Mouse (Mus musculus): Measurements from ENCODE around the gene Gsdma. TPM values are rescaled to one million over a fixed set of nuclear protein-coding genes. Genes with fewer than 3 reads are reported as not detected.

Gene Gsdma
- polyA plus RNA-seq (2015; fragmentation: Illumina TruSeq; extraction: RNeasy Lipid Tissue Mini Kit (QIAGEN cat#74804); ENCODE audit: insufficient read depth, low read depth, low replicate concordance): not detected

GRCm38 (mm10) chr11:98664091-98664490 is at the start of gene Gsdma:
Gene Gsdma, plus strand, starts transcription at chr11:98664351.

DNA sequence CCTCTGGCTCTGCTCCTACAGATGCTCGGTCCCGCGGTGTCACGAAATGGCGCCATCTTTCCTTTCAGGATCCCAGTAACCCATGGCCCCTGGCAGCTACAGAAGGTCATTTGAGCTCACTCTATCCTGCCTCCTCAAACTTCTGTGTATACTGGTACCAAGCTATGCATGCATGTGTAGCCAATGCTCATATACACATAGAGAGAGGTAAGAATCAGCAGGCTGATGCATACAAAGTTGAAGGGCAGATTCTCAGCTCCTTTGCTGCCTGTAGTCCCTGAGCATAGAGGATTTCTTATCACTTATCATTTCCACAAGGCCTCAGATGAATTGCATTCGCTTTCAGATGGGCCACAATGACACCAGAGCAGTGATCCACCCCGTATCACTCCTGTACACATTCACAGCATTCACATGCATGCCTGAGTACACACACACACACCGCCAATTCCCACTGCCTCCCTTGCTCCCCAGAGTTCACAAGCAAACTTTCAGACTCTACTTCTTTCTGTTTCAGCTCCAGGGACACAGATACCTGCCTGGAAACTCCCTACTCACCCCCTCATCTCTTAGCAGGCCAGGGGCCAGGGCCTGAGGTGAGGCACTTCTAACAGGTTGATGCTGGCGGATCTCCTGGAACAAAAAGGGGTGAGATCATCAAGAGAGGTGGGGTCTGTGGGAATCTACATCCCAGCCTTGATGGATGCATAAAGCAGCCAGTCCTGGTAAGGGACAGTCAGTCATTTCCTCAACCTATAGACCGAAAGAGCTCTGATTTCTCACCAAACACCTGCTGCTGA is 38.3 kb upstream of the Gsdma start, which contains the start of the genes Gm12355 and Gsdma3:
Gm12355 (minus strand) TSS at position 51 of the 800 bp plus-strand sequence.
Gsdma3 (plus strand) TSS at position 750 of the 800 bp plus-strand sequence.

GRCm38 (mm10) chr11:98646459-98646858 is 17.7 kb upstream of the Gsdma start, which contains the start of gene Gsdma2:
Gene Gsdma2, plus strand, starts transcription at chr11:98646759.

GRCm38 (mm10) chr11:98681786-98682745 is 17.9 kb downstream of the Gsdma start, which contains the start of gene Psmd3:
Gene Psmd3, plus strand, starts transcription at chr11:98682554.

GRCm38 (mm10) chr11:98701213-98701670 is 37.1 kb downstream of the Gsdma start, which contains the start of gene Csf3:
Gene Csf3, plus strand, starts transcription at chr11:98701263.

Other genes starting within 250 kb of the Gsdma start
- 33.4 TPM for gene Mien1, start 225.4 kb upstream of the Gsdma start, polyA plus RNA-seq (2015; fragmentation: Illumina TruSeq; extraction: RNeasy Lipid Tissue Mini Kit (QIAGEN cat#74804); ENCODE audit: insufficient read depth, low read depth, low replicate concordance)
- 7.3 TPM for gene Grb7, start 218.0 kb upstream of the Gsdma start, polyA plus RNA-seq (2015; fragmentation: Illumina TruSeq; extraction: RNeasy Lipid Tissue Mini Kit (QIAGEN cat#74804); ENCODE audit: insufficient read depth, low read depth, low replicate concordance)
- 1.4 TPM for gene Ikzf3, start 118.3 kb upstream of the Gsdma start, polyA plus RNA-seq (2015; fragmentation: Illumina TruSeq; extraction: RNeasy Lipid Tissue Mini Kit (QIAGEN cat#74804); ENCODE audit: insufficient read depth, low read depth, low replicate concordance)
- gene Zpbp2, start 113.3 kb upstream of the Gsdma start, polyA plus RNA-seq (2015; fragmentation: Illumina TruSeq; extraction: RNeasy Lipid Tissue Mini Kit (QIAGEN cat#74804); ENCODE audit: insufficient read depth, low read depth, low replicate concordance): not detected
- gene Ormdl3, start 77.0 kb upstream of the Gsdma start, polyA plus RNA-seq (2015; fragmentation: Illumina TruSeq; extraction: RNeasy Lipid Tissue Mini Kit (QIAGEN cat#74804); ENCODE audit: insufficient read depth, low read depth, low replicate concordance): 17.3 TPM
- not detected for gene Lrrc3c, start 66.1 kb upstream of the Gsdma start, polyA plus RNA-seq (2015; fragmentation: Illumina TruSeq; extraction: RNeasy Lipid Tissue Mini Kit (QIAGEN cat#74804); ENCODE audit: insufficient read depth, low read depth, low replicate concordance)
- gene Gm12355, start 38.7 kb upstream of the Gsdma start, polyA plus RNA-seq (2015; fragmentation: Illumina TruSeq; extraction: RNeasy Lipid Tissue Mini Kit (QIAGEN cat#74804); ENCODE audit: insufficient read depth, low read depth, low replicate concordance): not detected
- not detected for gene Gsdma3, start 38.0 kb upstream of the Gsdma start, polyA plus RNA-seq (2015; fragmentation: Illumina TruSeq; extraction: RNeasy Lipid Tissue Mini Kit (QIAGEN cat#74804); ENCODE audit: insufficient read depth, low read depth, low replicate concordance)
- not detected for gene Gsdma2, start 17.6 kb upstream of the Gsdma start, polyA plus RNA-seq (2015; fragmentation: Illumina TruSeq; extraction: RNeasy Lipid Tissue Mini Kit (QIAGEN cat#74804); ENCODE audit: insufficient read depth, low read depth, low replicate concordance)
- 21.3 TPM for gene Psmd3, start 18.2 kb downstream of the Gsdma start, polyA plus RNA-seq (2015; fragmentation: Illumina TruSeq; extraction: RNeasy Lipid Tissue Mini Kit (QIAGEN cat#74804); ENCODE audit: insufficient read depth, low read depth, low replicate concordance)
- gene Csf3, start 36.9 kb downstream of the Gsdma start, polyA plus RNA-seq (2015; fragmentation: Illumina TruSeq; extraction: RNeasy Lipid Tissue Mini Kit (QIAGEN cat#74804); ENCODE audit: insufficient read depth, low read depth, low replicate concordance): not detected
- 10.4 TPM for gene Med24, start 65.1 kb downstream of the Gsdma start, polyA plus RNA-seq (2015; fragmentation: Illumina TruSeq; extraction: RNeasy Lipid Tissue Mini Kit (QIAGEN cat#74804); ENCODE audit: insufficient read depth, low read depth, low replicate concordance)
- gene Thra, start 76.3 kb downstream of the Gsdma start, polyA plus RNA-seq (2015; fragmentation: Illumina TruSeq; extraction: RNeasy Lipid Tissue Mini Kit (QIAGEN cat#74804); ENCODE audit: insufficient read depth, low read depth, low replicate concordance): 21.8 TPM
- gene Nr1d1, start 111.0 kb downstream of the Gsdma start, polyA plus RNA-seq (2015; fragmentation: Illumina TruSeq; extraction: RNeasy Lipid Tissue Mini Kit (QIAGEN cat#74804); ENCODE audit: insufficient read depth, low read depth, low replicate concordance): 4.8 TPM
- 15.9 TPM for gene Msl1, start 131.2 kb downstream of the Gsdma start, polyA plus RNA-seq (2015; fragmentation: Illumina TruSeq; extraction: RNeasy Lipid Tissue Mini Kit (QIAGEN cat#74804); ENCODE audit: insufficient read depth, low read depth, low replicate concordance)
- gene Casc3, start 140.6 kb downstream of the Gsdma start, polyA plus RNA-seq (2015; fragmentation: Illumina TruSeq; extraction: RNeasy Lipid Tissue Mini Kit (QIAGEN cat#74804); ENCODE audit: insufficient read depth, low read depth, low replicate concordance): 11.9 TPM
- gene Rapgefl1, start 172.4 kb downstream of the Gsdma start, polyA plus RNA-seq (2015; fragmentation: Illumina TruSeq; extraction: RNeasy Lipid Tissue Mini Kit (QIAGEN cat#74804); ENCODE audit: insufficient read depth, low read depth, low replicate concordance): 4.9 TPM
- 2.3 TPM for gene Wipf2, start 199.3 kb downstream of the Gsdma start, polyA plus RNA-seq (2015; fragmentation: Illumina TruSeq; extraction: RNeasy Lipid Tissue Mini Kit (QIAGEN cat#74804); ENCODE audit: insufficient read depth, low read depth, low replicate concordance)
- gene Cdc6, start 243.4 kb downstream of the Gsdma start, polyA plus RNA-seq (2015; fragmentation: Illumina TruSeq; extraction: RNeasy Lipid Tissue Mini Kit (QIAGEN cat#74804); ENCODE audit: insufficient read depth, low read depth, low replicate concordance): 0.83 TPM

Measured in pancreas, adult 10 weeks (tissue).